Mouse (Mus musculus) forebrain, embryonic 11.5 days (tissue): ENCODE results near the gene Vav3. TPM values are rescaled to one million over a fixed set of nuclear protein-coding genes. Genes with fewer than 3 reads are reported as not detected.

Experiments
- ATAC-seq: fragments of 200-750 bp; cut with Nextera tagmentation; replicated peaks from 2 replicates; pipeline ENCODE4 v1.8.0; 2017; ENCODE audit warnings: moderate TSS enrichment; ENCODE audit not compliant: low FRiP score
- DNase-seq: peaks from one replicate; pipeline ENCODE4 v3.0.0-alpha.2; 2017; ENCODE audit warnings: low spot score
- H3K27ac ChIP-seq: fragments of 300-500 bp; sonication (generic); 2 replicates; pipeline ENCODE4 v1.5.1; 2014; ENCODE audit warnings: low read depth, low read length
- H3K27me3 ChIP-seq: fragments of 300-500 bp; sonication (generic); 2 replicates; pipeline ENCODE4 v1.6.1; 2014; ENCODE audit warnings: mild to moderate bottlenecking, low read length, mixed read lengths; ENCODE audit not compliant: control insufficient read depth, insufficient read depth
- H3K36me3 ChIP-seq: fragments of 300-500 bp; sonication (generic); 2 replicates; pipeline ENCODE4 v1.6.1; 2014; ENCODE audit warnings: mild to moderate bottlenecking, low read length, moderate library complexity, mixed read lengths; ENCODE audit not compliant: control insufficient read depth, insufficient read depth
- H3K4me1 ChIP-seq: fragments of 300-500 bp; sonication (generic); replicated peaks from 2 replicates; pipeline ENCODE4 v1.6.1; 2014; ENCODE audit warnings: low read length, mixed read lengths; ENCODE audit not compliant: control insufficient read depth, insufficient read depth
- H3K4me2 ChIP-seq: fragments of 300-500 bp; sonication (generic); 2 replicates; pipeline ENCODE4 v1.6.1; 2014; ENCODE audit warnings: low read depth, mild to moderate bottlenecking, low read length, moderate library complexity, mixed read lengths; ENCODE audit not compliant: severe bottlenecking
- H3K4me3 ChIP-seq: fragments of 300-500 bp; sonication (generic); 2 replicates; pipeline ENCODE4 v1.5.1; 2014; ENCODE audit warnings: low read depth, low read length
- H3K9ac ChIP-seq: fragments of 300-500 bp; sonication (generic); 2 replicates; pipeline ENCODE4 v1.6.1; 2014; ENCODE audit warnings: low read length
- H3K9me3 ChIP-seq: fragments of 300-500 bp; sonication (generic); 2 replicates; pipeline ENCODE4 v1.6.1; 2016; ENCODE audit warnings: low read length, mixed read lengths; ENCODE audit not compliant: control insufficient read depth
- WGBS: fragments of 180-500 bp; shearing (Covaris S2); extraction: QIAGEN DNeasy Blood & Tissue Kit; methylation state at CpG from one replicate; pipeline ENCODE4 v1.1.7; 2014; 5-methylcytosine and 5-hydroxymethylcytosine counted together
- polyA plus RNA-seq: library from polyadenylated mRNA; unstranded; fragments of >200 nt; fragmentation: Nextera tagmentation; extraction: Ambion mirVana; gene quantifications from 2 replicates; pipeline ENCODE4 v1.2.1, GENCODE M21; 2014

Gene Vav3
- polyA plus RNA-seq, 1 experiment from 2014 or later: 9.2 TPM

GRCm38 (mm10) chr3:109378684-109379083, 38.2 kb downstream of the Vav3 start:
- ATAC-seq (no peak), DNase-seq (no peak)
- no peaks in the 10 kb centered on the region for H3K27me3 ChIP-seq
- H3K36me3 ChIP-seq: no peaks in the 10 kb centered on the region
- 85% methylated on average over 6 of the region's 6 CpGs for WGBS
- no peak overlapping the region for H3K4me3 ChIP-seq
- no peak overlapping the region for H3K9ac ChIP-seq
- H3K4me1 ChIP-seq: no peaks in the 10 kb centered on the region
- no peaks in the 10 kb centered on the region for H3K9me3 ChIP-seq
- H3K4me2 ChIP-seq: no peak overlapping the region
- H3K27ac ChIP-seq: no peak overlapping the region

- H3K4me1 ChIP-seq: no peaks in the 10 kb centered on the region
Measured at GRCm38 (mm10) chr3:109388730-109389129, 48.3 kb downstream of the Vav3 start.

GRCm38 (mm10) chr3:109401527-109401926, 61.1 kb downstream of the Vav3 start:
- ATAC-seq (no peak), DNase-seq (no peak)
- 91% methylated on average over 5 of the region's 5 CpGs for WGBS
- Histone ChIP-seq H3K4me2 (no peak overlapping the region), H3K4me3 (no peak overlapping the region), H3K9ac (no peak overlapping the region), H3K27me3 (no peaks in the 10 kb centered on the region), H3K27ac (no peak overlapping the region), H3K4me1 (no peaks in the 10 kb centered on the region), H3K9me3 (no peaks in the 10 kb centered on the region), H3K36me3 (no peaks in the 10 kb centered on the region)

More at GRCm38 (mm10) chr3:109388730-109389129, 48.3 kb downstream of the Vav3 start:
- ATAC-seq: no peak
- 90% methylated on average over 10 of the region's 10 CpGs for WGBS
- Histone ChIP-seq H3K4me3 (no peak overlapping the region), H3K4me2 (no peak overlapping the region), H3K9me3 (no peaks in the 10 kb centered on the region), H3K27me3 (no peaks in the 10 kb centered on the region), H3K9ac (no peak overlapping the region), H3K27ac (no peak overlapping the region), H3K36me3 (no peaks in the 10 kb centered on the region)
- DNase-seq: no peak

GRCm38 (mm10) chr3:109411294-109411693, 70.8 kb downstream of the Vav3 start:
- DNase-seq (no peak), ATAC-seq (no peak)
- WGBS: 87% methylated on average over 3 of the region's 3 CpGs
- H3K27ac ChIP-seq: no peak overlapping the region
- no peaks in the 10 kb centered on the region for H3K9me3 ChIP-seq
- no peak overlapping the region for H3K9ac ChIP-seq
- H3K4me1 ChIP-seq: no peaks in the 10 kb centered on the region
- no peak overlapping the region for H3K4me3 ChIP-seq
- no peaks in the 10 kb centered on the region for H3K27me3 ChIP-seq
- no peaks in the 10 kb centered on the region for H3K36me3 ChIP-seq
- no peak overlapping the region for H3K4me2 ChIP-seq

- H3K27me3 ChIP-seq: no peaks in the 10 kb centered on the region
- H3K27ac ChIP-seq: no peak overlapping the region
- ATAC-seq: no peak
- no peak overlapping the region for H3K4me3 ChIP-seq
- no peak overlapping the region for H3K4me2 ChIP-seq
- WGBS: 69% methylated on average over 3 of the region's 3 CpGs
- H3K9ac ChIP-seq: no peak overlapping the region
- no peaks in the 10 kb centered on the region for H3K4me1 ChIP-seq
- no peaks in the 10 kb centered on the region for H3K9me3 ChIP-seq
- no peak for DNase-seq
- no peaks in the 10 kb centered on the region for H3K36me3 ChIP-seq
Measured at GRCm38 (mm10) chr3:109420403-109420802, 80.0 kb downstream of the Vav3 start.

GRCm38 (mm10) chr3:109421019-109421418, 80.6 kb downstream of the Vav3 start:
- Histone ChIP-seq H3K4me3 (no peak overlapping the region), H3K27ac (no peak overlapping the region)
- DNase-seq: no peak

GRCm38 (mm10) chr3:109423440-109424079, 83.1 kb downstream of the Vav3 start:
- 84% methylated on average over 5 of the region's 5 CpGs for WGBS
- Histone ChIP-seq H3K9me3 (no peaks in the 10 kb centered on the region), H3K9ac (no peak overlapping the region), H3K4me3 (no peak overlapping the region), H3K4me1 (no peaks in the 10 kb centered on the region), H3K27ac (no peak overlapping the region), H3K36me3 (no peaks in the 10 kb centered on the region), H3K27me3 (no peaks in the 10 kb centered on the region), H3K4me2 (no peak overlapping the region)
- DNase-seq: no peak
- no peak for ATAC-seq

More at GRCm38 (mm10) chr3:109421019-109421418, 80.6 kb downstream of the Vav3 start:
- Histone ChIP-seq H3K9me3 (no peaks in the 10 kb centered on the region), H3K36me3 (no peaks in the 10 kb centered on the region), H3K4me1 (no peaks in the 10 kb centered on the region), H3K9ac (no peak overlapping the region), H3K4me2 (no peak overlapping the region), H3K27me3 (no peaks in the 10 kb centered on the region)
- ATAC-seq: no peak
- WGBS: 59% methylated on average over 3 of the region's 3 CpGs

GRCm38 (mm10) chr3:109431285-109431684, 90.8 kb downstream of the Vav3 start:
- ATAC-seq: no peak
- no peak for DNase-seq
- 78% methylated on average over 1 of the region's 1 CpGs for WGBS
- Histone ChIP-seq H3K27ac (no peak overlapping the region), H3K9me3 (no peaks in the 10 kb centered on the region), H3K4me1 (no peaks in the 10 kb centered on the region), H3K9ac (no peak overlapping the region), H3K36me3 (no peaks in the 10 kb centered on the region), H3K27me3 (no peaks in the 10 kb centered on the region), H3K4me3 (no peak overlapping the region), H3K4me2 (no peak overlapping the region)

GRCm38 (mm10) chr3:109438552-109438951, 98.1 kb downstream of the Vav3 start:
- no peak for ATAC-seq
- Histone ChIP-seq H3K27ac (no peak overlapping the region), H3K9ac (no peak overlapping the region), H3K9me3 (no peaks in the 10 kb centered on the region), H3K4me3 (no peak overlapping the region), H3K27me3 (no peaks in the 10 kb centered on the region), H3K36me3 (no peaks in the 10 kb centered on the region), H3K4me1 (no peaks in the 10 kb centered on the region), H3K4me2 (no peak overlapping the region)
- no peak for DNase-seq
- WGBS: 93% methylated on average over 2 of the region's 2 CpGs
